Mouse (Mus musculus) layer of hippocampus, postnatal 10 days (tissue): Measurements from ENCODE around the gene Grb14. TPM values are rescaled to one million over a fixed set of nuclear protein-coding genes. Genes with fewer than 3 reads are reported as not detected.
A peak's percentile ranks its signal among the peaks of the same experiment; 100 is the strongest.

ENCODE experiments used
- DNase-seq, 2 experiments: peaks; one replicate each; pipeline ENCODE4 v3.0.0; 2021; ENCODE audit warnings: low spot score in 2 of 2
- total RNA-seq, 2 experiments: library from RNA; stranded (reverse); gene quantifications; 2 replicates each; pipeline ENCODE4 v1.2.3; 2021

The Grb14 gene
- total RNA-seq, 2 experiments from 2014 or later = 46.7 to 52.5 TPM

GRCm38 (mm10) chr2:64975546-64975945 lies 49.2 kb downstream of the Grb14 start:
- DNase-seq = no peak

- DNase-seq = no peak
Measured at GRCm38 (mm10) chr2:64974549-64974948, 50.2 kb downstream of the Grb14 start.

DNA sequence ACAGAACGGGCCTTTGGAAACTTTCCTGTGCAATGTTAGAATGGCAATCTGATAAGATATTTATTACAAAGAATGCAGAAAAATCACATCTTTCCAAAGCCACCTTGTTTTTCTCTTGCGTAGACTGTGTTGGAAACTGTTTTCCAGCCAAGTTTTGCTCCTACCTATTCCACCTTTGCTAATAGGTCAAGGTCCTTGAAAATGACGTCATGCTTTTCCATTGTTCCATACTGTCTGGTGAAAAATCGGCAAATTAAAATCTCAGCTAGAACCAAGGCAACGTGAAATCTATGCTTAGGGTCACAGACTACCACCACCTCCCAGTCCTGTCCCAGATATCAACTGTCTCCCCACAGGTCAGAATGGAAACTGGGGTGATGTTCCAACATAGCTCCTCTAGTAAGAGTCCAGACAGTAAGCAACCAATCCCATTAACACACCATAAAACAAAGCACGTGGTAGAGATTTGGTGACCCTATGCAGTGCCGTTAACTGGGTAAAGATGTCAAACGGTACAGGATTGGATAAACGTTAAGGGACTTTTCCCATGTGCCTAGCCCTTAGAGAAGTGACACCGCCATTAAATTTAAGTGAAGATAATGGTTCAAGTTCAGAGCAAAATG lies 50.9 kb downstream of the Grb14 start:
- no peak for DNase-seq

GRCm38 (mm10) chr2:64973125-64973524 lies 51.7 kb downstream of the Grb14 start:
- DNase-seq = no peak

DNA sequence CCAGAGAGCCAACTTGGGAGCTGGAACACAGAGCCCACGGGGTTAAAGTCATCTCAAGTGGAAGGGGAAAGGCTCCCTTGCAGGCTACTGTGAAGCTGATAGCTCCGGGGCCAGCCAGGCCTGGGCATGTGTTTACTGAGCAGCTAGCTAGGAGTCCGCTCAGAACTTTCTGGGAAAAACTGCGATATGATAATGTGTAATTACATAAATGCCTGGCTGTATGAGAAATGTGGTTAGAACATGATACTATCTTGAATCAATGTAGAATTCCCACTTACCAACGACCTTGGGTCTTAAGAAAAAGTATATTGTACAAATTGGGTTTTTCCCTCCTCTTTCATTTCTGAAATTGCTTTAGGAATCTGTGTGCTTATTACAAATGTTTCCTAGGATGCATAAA lies 53.0 kb downstream of the Grb14 start:
- no peak for DNase-seq

DNA sequence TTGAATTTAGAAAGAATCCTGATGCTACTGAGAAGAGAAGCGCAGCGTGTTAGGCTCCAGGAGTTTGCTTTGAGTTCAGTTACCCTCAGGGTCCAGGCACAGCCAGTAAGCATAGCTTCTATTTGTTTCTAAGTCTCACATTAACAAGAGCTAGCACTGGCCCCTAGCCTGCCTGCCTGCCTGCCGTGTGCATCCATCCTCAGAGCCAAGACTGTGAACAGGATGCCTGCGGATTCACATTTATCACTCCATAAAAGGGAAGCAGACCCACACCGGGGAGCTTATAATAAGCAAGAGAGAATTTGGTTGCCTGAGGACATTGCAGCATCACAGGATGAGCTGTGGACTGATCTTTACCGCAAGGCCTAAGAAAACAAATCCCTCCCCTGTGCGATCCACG lies 53.8 kb downstream of the Grb14 start:
- no peak for DNase-seq

DNA sequence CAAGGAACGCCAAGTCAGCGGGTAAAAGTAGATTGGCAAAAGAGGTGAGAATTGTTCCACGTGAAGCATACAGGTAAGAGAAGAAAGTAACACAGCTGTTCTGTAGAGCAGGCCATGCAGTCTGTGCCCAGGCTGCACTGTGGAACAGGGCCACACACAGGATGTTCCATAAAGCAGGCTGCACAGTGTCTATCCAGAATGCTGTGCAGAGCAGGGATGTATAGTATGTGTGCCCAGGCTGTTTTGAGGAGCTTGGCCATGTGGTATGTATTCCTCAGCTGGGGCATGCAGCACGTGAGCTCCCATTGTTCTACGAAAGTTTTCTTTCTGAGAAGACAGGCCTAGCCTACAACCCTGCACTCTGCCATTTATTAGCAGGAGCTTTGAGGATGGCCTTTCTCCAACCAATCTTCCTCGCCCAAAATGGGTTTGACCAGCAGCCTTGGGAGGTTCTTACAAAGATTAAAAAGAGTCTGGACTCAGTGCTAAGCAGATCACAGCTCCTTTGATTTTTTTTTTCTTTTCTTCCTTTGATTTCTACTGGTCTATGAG lies 57.8 kb downstream of the Grb14 start:
- no peak for DNase-seq

GRCm38 (mm10) chr2:64966323-64966722 lies 58.5 kb downstream of the Grb14 start:
- DNase-seq = no peak

GRCm38 (mm10) chr2:64965227-64965864 lies 59.4 kb downstream of the Grb14 start:
- DNase-seq = peak; percentile 36 to 51

DNA sequence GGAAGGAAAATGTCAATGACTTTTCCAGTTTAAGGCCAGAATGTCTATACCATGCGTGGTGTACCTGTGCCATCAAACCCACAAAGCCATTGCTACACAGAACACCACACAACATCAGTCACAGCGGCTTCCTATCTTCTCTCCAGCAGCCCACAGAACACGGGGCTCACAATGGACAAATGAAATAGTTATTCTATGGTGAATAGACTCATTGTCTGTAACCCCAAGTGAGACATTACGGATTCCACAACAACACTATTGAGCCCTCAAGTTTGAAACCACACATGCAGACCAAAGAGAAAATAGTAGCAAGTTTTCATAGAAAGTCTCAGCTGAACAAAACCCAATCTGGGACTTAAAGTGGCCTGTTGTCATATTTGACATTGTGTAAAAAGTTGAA lies 62.6 kb downstream of the Grb14 start:
- DNase-seq = no peak

DNA sequence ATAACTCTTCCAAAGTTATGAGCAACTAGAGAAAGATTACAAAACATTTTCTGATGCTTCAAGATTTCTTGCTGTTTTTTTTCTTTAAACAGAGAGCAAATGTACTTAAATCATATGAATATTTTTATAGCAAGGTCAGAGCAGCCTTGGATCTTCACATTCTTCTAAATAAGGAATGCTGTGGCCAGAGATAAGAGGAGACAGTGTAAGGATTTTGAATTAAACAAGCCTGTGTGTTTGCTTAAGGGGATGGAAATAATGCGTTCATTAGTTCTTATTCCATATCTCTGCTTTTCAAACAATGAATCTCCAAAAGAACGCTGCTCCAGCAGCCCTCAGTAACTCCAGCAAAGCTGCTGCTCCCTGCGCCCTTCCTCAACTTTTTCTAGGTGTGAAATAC lies 63.4 kb downstream of the Grb14 start:
- DNase-seq = no peak

DNA sequence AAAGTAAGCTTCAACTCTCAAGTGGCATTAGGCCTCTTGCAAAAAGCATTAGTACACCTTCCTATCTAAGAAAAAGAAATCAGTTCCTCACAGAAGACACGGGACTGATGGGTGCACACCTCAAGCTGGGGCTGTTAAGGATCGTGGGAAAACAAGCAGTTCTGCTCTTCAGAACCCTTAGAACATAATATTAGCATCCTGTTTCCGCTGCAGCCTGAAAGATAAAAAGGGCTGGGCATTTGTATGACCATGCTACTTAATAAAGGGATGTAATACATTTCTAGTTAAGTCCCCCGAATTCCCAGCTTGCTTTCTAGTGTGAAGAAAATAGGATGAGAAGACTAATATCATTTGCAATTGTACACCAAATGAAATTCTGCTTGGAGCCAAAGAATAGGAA lies 65.1 kb downstream of the Grb14 start:
- DNase-seq = no peak

GRCm38 (mm10) chr2:64955441-64955840 lies 69.3 kb downstream of the Grb14 start:
- DNase-seq = no peak

DNA sequence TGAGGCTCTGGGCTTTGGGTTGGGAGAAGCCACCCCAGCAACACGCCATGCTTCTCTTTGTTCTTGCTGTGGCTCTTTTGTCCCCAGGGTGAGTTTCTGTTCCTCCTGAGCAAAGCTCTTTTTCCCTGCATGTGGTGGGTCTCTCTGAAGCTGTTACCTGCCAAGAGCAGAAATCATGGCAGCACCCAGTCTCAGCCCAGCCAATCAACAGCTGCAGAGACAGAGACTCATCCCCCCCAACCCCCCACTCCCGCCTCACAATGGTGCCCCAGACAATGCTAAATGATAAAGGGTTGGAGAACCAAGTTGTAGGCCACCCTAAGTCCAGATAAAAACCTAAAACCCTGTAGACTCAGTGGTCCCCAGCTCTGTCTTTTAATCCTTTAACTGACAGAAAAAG lies 75.6 kb downstream of the Grb14 start:
- DNase-seq = no peak

DNA sequence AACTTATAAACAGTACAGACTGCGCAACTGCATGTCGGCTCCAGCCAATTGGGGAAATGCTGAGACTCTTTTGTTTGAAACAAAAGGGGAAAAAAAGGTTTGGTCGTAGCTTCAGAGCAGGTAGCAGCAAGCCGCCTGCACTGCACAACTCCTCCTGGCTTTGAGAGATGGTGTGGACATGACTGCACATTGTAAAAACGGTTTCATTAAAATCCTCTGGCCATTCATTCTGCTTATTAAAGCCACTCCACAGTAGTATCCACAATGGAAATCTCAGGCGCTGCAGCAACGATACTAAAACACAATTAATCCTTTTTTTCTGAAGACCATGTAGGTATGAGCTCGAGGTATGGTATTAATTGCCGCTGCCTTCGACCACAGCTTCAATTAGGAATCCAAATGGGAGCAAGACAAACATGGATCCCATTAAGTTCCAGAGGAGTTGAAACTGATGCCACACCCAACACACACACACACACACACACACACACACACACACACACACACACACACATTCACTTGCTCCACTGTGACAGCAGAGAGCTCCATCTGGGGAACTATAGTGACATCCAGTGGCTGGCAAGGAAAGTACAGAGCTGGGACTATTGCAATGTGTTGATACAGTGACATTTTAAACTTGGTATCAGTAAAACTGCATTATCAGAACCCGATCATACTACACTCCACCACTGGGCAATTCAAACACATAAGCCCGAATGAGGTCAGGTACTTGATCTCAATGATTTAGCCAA lies 76.2 kb downstream of the Grb14 start:
- DNase-seq = peak; percentile 58 to 72

DNA sequence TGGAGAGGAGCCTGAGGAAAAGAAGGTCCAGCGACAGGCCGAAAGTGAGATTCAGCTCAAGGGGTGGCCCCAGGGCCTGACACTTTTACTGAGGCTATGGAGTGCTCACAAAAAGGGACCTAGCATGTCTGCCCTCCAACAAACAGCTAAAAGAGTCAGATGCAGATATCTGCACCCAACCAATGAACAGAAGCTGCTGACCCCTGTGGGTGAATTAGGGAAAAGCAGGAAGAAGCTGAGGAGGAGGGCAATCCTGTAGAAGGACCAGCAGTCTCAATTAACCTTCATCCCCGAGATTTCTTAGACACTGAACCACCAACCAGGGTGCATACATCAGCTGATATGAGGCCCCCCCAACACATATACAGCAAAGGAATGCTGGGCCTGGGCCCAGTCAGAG lies 77.3 kb downstream of the Grb14 start:
- no peak for DNase-seq

GRCm38 (mm10) chr2:64920879-64921278 lies 103.9 kb downstream of the Grb14 start:
- DNase-seq = no peak

DNA sequence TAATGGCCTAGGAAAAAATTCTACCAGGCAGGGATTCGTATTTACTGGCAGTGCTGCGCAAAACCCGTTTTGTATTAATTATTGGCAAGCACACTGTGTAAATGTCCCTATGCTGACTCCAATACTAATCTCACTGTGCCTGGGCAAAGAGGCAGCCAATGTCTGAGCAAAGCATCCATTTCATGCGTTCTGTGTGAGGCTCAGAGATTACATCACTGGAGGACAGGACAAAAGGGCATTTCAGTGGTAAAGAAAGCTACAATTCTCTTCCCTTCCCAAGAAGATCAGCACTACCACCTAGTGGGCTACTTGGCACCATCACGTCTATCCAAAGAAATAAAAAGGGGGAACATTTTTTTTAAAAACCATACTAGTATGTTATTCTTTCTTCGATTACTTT lies 109.3 kb downstream of the Grb14 start:
- peak; percentile 23 to 26 for DNase-seq

DNA sequence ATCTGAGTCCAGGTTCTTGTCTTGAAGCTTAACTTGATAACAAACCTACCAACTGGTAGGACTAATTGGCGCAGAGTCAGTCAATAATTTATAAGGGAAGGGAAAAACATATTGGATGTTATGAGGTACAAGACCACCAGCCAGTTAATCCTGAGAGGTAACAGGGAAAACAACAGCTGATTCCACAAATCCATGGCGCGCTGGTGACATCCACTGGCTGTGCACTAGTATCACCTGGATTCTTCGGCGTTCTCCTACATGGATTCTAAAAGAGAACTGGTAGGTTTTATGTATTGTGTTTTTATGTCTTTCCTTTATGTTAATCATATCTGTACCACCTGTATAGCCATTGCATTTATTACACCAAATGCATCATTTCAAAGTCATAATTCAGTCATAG lies 119.9 kb downstream of the Grb14 start:
- peak; percentile 16 to 38 for DNase-seq

DNA sequence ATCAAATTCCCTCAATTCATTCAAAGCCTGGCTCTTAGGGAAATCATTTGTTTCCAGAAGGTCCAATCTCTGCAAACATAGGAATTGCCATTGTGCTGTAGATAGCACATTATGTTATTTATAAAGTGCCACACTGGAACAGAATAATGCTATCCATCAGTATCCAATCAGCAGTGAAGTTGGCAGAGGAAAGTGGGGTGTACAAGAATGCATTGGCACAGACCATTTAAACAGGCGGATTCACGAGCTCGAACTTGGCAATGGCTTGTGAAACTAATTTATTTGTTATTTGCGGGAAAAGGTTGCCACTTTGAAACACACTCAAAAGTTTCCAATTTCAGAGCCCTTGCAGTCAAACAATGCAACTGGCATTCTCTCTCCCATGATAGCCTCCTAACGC lies 126.9 kb downstream of the Grb14 start:
- DNase-seq = no peak

DNA sequence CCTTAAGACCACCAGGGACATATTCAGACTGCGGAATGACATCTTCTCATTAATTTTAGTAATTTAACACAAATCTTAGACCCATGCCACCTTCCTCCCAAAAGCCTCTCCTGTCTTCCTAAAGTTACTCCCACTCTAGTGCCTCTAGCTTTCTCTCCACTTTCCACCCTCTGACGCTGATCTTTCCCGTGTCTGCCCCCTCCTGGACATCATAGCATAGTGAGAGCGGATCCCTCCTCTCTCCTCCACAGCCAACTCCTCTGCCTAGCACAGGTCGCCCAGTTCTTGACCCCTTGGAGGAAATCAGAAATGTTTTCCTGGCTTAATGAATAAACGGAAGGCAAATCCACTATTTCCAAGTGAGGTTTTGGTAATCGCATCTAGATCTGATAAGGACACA lies 131.6 kb downstream of the Grb14 start:
- no peak for DNase-seq

GRCm38 (mm10) chr2:64887098-64887757 lies 137.6 kb downstream of the Grb14 start:
- no peak for DNase-seq
